Mouse (Mus musculus) inflammation-experienced regulatory T-cells, adult 6 months (primary cell): Measurements from ENCODE around the gene Gtpbp6. TPM values are rescaled to one million over a fixed set of nuclear protein-coding genes. Genes with fewer than 3 reads are reported as not detected.
"Not testable (repeated sequence)": the region's sequence is repeated elsewhere in the genome, so short reads cannot be mapped to it uniquely, and the experiment has no call there.

Experiments used
- ATAC-seq: one replicate; pipeline ENCODE4 v1.8.0; 2017
- polyA plus RNA-seq, 3 experiments: library from polyadenylated mRNA; unstranded; fragments of 100-300 nt; shearing (Covaris generic); gene quantifications; one replicate each; pipeline ENCODE4 v1.2.1; 2017

Gtpbp6 gene
- polyA plus RNA-seq: 10 to 100 TPM; 12.3 to 15.1 (median 13.5) TPM

DNA sequence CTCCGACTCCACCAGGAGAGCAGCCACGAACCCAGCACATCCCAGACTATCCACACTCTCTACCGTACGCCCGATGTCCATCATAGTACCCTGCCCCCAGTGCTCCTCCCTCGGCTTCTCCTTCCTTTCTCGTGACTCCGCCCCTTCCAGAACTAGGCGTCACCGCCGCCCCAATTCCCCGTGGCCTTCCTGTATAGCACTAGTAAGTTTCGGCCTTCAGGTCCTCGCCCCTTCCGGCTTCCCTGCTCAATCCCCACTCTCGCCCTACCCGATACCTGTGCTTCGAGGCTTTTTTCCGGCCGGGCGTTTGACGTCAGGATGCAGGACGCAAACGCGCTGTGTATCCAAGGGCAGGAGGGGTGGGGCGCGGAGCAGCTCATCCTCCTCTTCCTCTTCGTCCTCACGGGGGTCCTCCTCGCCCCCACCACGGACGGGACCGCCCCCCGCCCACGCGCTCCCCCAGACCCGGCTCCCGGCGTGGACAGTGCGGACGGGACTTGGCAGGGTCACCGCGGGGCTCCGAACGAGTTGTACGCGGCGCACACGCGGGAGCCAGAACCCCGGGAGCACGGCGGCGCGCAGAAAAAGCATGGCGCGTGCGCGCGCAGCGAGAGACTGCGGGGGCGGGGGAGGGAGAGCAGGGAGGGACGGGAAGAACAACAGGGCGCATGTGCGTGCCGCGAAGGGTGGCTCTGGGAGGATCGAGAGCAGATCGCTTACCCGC lies at the start of gene Gtpbp6:
Gtpbp6 (minus strand) TSS at position 617 of the 724 bp plus-strand sequence.
- ATAC-seq: peak; percentile 74

DNA sequence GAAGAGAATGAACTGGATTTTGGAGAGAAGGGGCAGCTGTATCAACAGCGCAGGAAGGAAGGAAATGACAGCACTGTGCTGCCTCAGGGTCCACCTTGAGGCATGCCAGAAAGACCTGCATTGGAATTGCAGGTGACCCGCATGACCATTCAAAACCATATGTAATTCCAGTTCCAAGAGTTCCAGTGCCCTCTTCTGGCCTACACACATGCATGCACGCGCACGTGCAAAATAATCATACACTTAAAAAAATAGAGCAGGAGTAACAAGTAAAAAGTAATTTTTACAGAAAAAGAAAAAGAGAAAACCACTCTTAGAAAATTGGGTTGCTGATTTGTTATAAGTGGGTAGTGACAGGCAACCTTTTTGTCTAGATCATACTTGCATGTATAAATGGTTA lies 35.0 kb upstream of the Gtpbp6 start:
- ATAC-seq: no peak

DNA sequence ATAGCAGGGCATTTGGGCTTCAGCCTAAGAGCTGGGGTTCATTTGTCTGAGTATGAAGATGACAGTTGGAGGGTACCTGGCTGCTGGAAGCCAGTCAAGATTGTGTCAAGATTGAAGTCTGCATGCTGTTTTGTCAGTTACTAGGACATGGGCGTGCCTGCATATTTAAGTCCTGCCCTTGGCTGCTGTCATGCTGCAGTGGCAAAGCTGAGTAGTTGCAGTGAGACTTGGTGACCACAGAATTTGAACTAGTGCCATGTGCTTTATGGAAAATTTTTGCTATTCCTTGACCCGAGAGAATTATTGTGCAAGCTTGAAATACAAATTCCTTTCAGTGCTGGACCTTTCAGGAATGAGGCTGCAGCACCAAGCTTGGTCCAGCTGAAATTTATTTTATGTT lies 34.3 kb upstream of the Gtpbp6 start:
- ATAC-seq: no peak

DNA sequence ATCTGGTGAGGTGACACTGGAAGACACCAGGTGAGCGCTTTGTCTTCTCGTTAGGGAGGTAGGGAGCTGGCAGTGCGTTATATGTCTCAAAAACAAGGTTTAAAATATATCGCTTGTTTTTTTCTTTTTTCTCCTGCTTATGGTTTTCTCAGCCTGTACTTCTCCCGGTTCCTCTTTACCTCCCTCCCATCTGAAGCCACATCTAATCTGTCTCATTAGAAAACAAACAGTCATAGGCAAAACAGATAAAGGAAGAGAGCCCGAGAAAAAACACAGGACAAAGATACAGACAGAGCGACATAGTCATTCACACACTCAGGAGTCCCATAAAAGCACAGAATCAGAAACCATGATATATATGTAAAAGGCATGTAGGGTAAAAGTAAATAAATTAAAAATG lies 32.4 kb upstream of the Gtpbp6 start:
- ATAC-seq: no peak

DNA sequence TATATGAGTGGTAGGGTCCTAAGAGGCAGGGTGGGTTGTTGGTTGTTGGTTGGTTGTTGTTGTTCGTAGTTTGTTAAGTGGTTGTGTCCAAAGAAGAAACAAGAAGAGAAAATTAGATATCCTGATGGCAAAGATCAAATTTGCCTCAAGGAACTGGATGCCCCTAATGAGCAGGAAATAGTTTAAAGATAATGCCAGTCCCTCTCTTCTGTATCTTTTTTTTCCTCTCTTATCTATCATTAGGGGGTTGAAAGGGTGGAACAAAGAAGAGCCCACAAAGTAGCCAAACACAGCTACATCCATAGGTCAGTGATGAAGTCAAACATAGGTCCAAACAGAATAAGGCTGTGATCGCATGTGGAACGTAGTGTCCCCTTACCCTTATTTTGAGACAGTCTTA lies 31.3 kb upstream of the Gtpbp6 start:
- no peak for ATAC-seq

DNA sequence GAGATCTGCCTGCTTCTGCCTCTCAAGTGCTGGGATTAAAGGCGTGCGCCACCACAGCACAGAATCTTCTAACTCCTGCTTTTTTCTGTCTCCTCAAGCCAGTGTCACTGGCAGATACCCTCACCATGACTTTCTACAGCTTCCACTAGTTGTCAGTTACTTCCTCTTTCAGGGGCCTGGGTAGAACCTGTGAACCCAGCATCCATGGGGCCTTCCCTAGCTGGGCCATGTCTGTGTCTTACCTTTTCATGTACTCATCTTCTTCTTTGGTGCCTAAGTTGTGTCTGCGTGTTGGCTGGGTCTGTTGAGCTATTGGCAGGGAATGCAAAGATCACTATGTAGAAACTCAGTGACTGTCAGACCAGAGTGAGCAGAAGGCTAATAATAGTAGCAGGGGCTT lies 29.8 kb upstream of the Gtpbp6 start:
- no peak for ATAC-seq

DNA sequence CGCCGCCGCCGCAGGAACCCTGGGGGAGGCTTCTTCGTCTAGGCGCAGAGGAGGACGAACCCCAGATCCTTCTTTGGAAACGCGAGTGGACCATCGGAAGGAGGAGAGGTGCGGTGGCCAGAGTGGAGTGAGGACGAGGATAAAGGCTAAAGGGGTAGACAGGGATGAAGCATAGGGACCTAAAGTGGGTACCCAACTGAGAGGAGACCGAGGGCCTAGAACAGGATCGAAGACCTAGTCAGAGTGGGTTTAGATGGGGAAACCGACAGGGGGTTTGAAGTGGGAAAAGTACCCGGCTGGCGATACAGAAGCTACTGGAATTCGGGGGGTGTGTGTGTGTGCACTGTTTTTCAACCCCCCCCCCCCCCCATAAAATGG lies 28.1 kb upstream of the Gtpbp6 start:
- ATAC-seq: no peak

DNA sequence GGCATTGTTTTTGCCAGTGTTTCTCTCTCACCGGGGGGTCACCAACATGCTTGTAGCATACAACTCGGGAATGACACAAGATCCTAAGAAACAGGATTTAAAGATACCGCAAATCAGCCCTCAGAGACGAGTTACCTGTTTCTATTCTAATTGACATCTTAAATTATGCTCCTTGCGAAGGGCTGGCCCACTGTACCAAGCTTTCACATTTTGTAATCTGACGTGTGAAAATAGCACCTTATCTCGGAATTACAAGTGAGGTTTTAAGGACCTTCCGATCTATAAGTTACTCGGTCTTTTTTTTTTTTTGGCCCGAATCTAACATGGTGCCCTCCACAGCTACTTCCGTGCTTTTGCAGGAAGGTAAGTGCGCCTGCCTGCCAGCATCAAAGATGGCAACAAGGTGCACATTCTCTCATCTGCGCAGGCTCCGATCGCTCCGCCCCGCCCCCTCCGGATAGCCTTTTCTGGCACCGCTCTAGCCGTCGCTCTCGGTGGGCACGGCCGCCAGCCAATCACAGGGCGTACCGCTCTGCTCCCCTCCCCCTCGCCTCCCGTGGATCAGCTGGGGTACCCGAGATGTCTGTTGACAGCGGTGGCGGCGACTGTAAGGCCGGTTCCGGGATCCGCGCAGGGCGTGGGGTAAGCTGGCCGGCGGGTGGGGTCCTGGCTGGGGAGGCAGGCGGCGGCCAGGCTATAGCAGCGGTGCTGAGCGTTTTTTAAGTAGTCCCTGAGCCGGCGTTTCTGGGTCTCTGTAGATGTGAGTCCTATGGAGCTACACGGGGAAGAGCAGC lies 27.5 kb upstream of the Gtpbp6 start, which contains the start of gene Chfr:
Chfr (plus strand) TSS at position 550 of the 794 bp plus-strand sequence.
- ATAC-seq: peak; percentile 95

DNA sequence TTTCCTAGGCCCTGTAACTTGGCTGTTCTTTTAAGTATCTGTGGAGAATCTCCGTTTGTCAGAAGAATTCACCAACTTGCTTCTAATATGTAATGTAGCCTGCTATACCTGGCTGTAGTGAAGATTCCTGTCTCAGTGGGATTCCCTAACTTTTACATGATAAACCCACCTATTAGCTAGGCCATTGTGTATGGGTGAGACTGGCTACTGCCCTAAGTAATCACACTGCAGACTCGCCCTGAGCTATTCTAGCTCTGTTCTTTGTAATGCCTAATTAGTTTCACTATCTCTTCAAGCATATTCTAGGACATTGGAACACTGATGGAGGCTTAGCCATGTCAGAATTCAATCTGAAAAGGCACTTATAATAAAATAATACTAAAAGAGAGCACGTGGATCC lies 14.4 kb upstream of the Gtpbp6 start:
- ATAC-seq: not testable (repeated sequence)

DNA sequence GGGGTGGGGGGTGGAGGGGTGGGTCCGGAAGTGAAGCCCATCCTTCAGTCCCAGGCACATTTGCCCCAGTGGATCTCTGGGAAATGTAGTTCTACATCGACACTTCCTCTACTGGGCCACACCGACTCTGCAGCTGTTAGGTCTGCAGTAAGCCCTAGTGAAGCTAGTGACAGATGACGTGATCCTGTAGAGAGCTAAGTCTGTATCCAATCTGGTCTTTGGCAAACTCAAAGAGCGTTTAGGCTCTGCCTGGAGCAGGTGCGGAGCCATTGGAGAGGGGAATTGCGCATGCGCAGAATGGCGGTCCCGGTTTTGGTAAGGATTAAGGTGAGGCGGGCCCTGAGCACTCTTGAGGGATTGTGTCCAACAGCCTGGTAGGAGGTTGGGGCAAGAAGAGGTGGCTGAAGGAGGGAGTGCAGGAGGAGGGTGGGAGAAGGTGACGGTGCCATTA lies 2.0 kb upstream of the Gtpbp6 start, which contains the start of gene Zfp605:
Zfp605 (plus strand) TSS at position 102 of the 451 bp plus-strand sequence.
- ATAC-seq: peak; percentile 40

DNA sequence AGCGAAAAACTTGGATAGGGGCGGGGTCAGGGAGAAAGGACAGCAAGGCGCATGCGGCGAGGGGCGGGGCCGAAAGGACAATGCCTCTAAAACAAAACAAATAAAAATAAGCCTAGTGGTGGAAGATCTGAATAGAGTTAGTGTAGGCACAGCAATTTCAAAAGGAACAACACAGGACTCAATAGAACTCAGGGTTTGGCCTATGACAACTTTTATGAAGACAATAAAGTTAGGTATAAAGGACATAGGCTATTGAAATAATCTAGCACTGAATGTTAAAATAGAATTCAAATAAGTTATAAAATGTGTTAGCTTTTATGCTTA lies 270 bp upstream of the Gtpbp6 start:
- no peak for ATAC-seq

DNA sequence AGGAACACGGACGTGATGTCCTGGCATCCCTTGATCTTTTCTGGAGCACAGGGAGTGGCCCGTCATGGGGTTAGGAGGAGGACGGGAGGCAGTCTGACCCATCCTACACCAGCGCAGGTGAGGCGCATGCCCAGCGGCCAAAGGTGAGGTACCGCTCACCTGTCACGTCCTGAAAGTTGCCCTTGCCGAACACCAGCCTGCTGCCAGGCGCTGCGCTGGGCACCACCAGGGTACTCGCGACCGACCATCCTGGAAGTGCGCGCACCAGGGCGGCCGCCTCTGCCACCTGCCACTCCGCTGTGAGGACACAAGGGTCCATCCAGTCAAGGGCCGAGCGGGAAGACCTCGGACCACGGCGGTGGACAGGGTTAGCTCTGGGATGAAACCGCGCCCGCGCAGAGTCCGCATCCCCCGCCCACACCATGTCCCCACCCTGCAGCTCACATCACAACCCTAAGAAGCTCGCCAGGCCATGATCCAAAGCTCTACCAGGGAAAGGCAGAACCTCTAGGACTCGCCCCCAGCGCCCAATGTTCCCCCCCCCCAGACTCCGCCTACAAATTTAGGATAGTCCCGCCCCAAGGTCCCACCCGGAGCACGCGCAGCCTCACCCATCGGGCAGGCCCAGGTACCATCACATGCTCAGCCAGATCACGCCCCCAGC lies 964 bp downstream of the Gtpbp6 start:
- no peak for ATAC-seq

DNA sequence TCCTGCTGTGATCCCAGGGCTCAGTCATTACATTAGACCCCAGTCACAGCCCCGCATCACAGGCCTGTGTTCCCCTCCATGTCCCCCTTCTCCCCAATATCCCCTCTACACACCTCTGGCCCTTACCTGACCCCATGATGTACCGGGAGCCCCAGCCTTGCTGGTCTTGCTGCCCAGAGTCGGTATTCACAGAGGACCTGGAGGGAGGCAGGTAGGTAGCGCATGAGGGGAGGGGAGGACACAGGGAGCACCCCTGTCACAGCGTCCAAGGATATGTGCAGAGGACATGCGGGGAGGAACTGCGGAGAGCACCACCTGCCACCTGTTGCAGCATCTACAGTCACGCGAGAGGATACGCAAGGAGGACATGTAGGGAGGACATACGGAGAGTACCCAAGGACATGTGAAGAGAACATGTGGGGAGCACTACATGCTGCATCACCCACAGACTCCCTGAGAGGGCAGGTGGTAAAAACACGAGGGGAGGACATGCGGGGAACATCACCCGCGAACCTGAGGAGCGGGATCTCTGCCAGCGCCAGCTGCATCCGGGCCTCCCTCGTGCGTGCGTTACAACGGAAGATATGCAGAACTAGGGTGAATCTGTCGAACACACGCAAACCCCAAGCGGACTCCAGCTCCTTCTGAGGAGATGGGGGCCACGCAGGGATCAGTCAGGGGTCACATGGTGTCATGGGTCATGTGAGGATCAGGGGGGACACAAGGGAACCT lies 1.7 kb downstream of the Gtpbp6 start:
- ATAC-seq: no peak

DNA sequence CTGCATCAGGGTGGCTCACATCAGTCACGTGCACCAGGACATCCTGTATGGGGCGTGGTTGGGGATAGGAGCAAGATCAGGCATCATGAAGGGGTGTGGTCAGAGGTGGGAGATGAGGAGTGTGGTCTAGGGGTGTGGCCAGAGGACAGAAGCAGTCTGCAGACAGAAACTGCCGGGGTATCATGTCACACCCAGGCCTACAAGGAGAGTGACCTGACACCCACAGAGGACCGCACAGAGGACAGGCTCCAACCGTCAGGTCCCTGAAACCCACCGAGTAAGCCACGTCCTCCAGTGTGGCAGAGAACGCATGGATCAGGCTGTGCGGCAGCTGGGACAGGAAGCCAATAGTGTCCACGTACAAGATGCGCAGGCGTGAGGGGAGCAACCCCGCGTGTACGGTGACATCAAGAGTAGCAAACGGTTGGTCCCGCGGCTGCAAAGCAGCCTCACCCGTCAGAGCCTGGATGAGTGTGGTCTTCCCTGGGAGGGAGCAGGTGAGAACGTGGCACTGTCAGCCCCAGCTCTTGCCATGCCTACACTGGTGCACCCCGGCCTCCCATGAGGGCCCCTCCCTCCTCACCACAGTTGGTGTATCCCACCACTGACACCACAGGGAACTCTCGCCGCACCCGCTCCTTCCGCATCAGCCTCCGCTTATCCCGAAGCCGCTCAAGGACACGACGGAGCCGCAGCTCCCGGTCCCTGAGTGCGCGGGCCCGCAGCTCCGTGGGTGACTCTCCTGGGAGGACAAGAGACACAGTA lies 3.2 kb downstream of the Gtpbp6 start:
- ATAC-seq: no peak

DNA sequence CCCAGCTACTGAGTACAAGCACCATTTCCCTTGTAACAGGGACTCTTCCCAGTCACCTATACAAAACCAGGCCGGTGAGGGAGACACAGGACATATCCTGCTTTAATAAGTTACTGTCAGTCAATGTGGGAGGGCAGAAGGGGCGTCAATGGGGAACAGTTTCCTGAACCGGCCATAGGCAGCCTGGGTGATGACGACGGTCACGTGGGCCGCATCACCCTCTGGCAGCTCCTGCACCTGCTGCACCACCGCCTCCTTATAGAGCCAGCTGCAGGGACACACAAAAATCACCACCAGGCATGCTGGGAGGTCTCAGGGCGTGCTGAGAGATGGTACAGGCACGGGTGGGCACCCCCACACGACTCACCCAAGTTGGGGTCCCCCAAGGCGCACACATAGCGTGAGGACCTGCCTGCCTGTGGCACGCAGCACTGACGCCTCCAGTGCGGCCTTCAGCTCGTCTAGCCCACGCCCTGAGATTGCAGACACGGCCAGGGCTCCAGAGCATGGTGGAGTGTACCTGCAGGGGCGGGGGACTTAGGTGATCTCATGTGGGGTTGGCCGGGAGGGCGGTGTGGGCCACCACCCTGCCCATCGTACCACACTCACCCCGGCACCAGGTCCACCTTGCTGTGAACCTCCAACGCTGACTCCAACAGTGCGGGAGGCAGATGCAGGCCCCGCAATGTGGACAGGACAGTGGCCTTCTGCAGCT lies 3.9 kb downstream of the Gtpbp6 start:
- no peak for ATAC-seq

DNA sequence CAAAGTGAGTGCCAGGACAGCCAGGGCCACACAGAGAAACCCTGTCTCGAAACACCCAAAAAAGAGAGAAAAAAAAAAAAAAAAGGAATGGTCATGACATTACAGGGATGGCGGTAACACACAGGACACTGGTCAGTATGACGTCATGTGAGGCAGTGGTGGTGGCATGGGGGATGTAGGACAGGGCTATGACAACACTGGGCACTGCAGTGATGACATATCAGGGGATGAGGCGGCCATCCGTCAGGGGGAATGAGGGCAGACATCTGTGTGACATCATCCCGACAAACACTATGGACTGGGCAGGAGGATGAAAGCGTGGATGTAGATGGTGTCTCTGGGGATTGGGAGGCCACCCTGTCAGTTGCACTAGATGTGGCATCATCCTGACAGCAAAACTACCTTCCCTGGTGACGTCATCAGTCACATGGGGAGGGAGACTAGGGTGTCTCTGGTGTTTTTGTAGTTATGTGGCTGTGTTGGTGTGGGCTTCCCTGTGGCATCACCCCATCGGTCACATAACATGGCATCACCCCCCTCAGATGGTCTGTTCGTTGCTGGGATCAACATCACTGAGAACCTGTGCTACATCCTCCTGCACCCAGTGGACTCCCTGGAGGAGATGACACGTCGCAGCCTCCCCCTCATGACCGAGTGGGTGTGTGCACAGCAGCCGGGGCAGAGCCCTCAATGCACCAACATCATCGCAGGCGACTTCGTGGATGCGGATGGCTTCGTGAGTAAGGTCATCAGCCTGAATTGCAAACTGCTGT lies 5.0 kb downstream of the Gtpbp6 start:
- ATAC-seq: no peak

DNA sequence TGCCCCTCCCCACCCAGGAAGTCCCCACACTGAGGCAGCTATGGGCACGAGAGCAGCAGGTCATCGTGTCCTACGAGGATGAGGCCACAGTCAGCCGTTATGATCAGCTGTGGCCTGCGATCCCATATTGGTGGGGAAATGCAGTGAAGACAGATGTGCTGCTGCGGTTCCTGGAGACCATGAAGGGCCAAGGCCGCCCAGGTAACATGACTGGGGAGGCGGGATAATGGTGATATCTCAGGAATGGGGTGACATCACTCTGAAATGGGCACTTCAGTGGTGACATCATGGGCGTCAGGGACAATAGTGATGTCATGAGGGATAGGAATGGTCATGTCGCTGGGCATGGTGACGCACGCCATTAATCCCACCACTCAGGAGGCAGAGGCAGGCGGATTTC lies 5.6 kb downstream of the Gtpbp6 start:
- no peak for ATAC-seq

DNA sequence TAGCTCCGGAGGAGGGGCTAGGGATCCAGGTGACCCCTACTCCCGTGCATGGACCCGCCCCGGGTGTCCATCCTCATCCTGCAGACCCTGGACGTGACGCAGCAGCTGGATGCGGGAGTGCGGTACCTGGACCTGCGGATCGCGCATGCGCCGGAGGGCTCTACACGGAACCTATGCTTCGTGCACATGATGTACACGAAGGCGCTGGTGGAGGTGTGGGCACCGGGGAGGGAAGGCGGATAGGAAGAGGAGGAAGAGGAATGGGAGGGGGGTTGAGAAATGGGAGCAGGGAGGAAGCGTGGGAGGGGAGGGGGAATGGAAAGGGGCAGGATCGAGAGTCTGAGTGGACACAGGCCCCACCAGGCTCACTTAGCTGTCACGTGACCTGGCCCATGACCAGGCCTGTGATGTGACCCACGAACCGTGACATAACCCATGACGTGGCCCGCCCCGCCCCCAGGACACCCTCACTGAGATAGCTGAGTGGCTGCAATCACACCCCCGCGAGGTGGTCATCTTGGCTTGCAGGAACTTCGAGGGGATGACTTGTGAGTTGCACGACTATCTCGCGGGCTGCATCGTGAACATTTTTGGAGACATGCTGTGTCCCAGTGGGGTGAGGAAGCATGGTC lies 6.2 kb downstream of the Gtpbp6 start:
- ATAC-seq: peak; percentile 36

DNA sequence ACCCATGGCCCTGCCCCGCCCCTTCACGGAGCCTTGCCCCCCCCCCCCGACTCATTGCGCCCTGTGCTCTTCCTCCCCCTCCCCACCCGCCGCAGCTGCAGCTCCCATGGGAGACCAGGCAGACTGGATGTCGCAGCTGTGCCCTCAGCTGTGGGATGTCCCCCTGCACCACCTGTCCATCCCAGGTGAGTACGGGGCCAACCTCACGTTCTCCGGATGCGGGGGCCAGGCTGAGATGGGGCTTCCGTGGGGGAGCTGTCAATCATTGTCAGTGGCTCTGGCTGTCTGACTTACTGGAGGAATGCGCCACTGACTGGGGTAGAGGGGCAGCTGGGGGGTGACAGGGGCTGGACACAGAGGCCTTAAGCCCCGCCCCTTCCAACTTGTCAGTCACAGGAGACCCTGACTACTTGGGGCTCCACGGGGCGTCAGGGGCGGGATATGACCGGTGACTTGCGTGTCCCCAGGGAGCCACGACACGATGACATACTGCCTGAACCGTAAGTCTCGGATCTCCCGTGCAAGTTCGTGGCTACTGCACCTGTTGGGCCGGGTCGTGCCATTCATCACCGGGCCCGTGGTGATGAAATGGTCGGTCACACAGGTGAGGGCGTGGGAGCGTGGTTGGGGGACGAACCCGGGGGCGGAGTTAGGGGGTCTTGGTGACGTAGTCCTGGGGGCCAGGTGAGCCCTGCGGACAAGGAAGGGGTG lies 6.9 kb downstream of the Gtpbp6 start:
- peak; percentile 79 for ATAC-seq
